Mouse (Mus musculus) urinary bladder, postnatal 36 days (tissue): Measurements from ENCODE around the gene Usp46.

Experiments used
- DNase-seq, 2 experiments: peaks; one replicate each; pipeline ENCODE4 v3.0.0; 2022; ENCODE audit warnings: low spot score in 2 of 2, mixed read lengths in 1 of 2

Gene Usp46

DNA sequence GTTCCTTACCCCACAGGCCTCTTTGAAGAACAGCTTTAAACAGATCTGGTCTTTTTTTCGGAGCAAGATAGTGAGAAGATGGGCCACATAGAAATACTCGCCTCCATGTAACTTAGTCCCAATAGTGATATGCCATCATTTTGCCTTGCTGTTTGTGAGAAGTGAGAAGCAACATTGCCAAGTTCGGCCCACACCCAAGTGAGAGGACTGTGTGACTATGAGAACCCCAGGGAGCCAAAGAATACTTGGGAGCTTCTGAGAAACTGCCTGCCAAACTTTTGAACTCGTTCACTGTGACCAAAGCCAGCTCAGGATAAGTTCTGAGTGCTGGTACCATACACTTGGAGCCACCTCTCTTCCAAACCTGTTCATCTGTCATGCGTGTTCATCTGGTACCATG is 110.1 kb downstream of the Usp46 start:
- DNase-seq = no peak

DNA sequence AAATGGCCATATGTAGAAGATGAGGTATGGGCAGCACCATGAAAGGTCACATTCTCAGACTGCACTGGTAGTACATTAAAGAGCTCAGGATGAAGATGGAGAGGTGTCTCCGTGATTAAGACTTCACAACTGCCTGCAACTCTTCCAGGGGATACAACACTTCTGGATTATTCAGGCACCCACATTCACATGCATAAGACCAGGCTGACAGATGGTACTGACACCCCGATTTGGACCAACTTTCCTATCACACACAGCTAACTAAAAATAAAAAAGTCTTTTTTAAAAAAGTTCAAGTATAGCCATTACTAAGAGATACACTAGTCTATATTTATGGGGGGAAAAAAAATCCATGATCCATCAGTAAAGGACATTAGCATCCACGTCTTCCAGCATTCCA is 112.5 kb downstream of the Usp46 start:
- no peak for DNase-seq

DNA sequence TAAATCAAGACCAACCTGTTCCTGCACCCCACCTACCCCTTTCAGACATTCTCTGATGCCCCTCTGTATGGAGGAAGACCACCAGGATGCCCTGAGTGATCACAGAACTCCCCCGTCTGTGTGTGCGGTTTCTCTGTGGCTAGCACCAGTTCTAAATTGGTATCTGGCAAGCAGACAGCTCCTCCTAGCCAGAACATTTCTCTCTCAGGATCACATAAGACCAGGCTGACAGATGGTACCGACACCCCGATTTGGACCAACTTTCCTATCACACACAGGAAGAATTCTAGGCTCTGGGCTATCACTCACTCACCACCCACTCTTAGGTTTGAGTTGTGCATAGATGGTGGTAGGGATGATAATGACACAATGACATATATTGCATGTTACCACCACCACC is 113.2 kb downstream of the Usp46 start:
- DNase-seq = no peak

DNA sequence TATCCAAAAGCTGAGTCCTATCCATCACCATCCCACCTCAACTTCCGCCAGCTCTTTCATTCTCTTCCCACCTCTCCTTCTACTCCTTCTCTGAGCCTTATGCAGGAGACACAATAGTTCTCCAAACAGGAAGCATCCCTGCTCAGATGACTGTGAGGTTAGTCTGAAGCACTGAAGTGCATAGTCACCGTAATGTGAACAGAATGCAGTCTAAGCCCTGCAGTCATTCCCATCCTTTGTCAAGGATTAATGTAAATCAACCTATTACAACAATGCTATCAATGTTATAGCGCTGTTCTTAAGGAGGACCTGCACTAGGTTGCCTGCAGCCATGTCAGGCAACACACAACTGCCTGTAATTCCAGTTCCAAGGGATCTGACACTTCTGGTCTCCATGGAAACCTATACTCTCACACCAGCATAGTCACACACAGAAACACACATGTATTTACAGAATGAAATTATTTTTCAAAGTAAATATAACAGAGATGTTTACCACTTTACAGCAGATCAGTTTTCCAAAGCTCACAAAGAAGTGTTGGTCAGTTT is 115.1 kb downstream of the Usp46 start:
- DNase-seq = no peak

DNA sequence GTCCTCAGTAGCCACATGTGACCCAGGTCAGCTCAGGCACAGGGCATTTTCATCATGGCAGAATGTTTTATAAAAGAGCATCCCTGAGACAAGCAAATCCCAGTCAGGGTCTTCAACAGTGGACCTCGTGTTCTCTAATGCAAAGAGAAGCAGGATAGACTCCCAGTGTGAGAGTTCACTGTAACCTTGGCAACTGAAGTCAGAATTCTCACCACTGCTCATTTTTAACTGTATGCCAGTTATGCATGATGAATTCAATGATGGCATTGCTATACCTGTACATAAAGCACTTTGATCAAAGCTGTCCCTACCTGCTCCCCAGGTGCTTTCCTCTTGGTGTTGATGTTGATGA is 116.6 kb downstream of the Usp46 start:
- no peak for DNase-seq

DNA sequence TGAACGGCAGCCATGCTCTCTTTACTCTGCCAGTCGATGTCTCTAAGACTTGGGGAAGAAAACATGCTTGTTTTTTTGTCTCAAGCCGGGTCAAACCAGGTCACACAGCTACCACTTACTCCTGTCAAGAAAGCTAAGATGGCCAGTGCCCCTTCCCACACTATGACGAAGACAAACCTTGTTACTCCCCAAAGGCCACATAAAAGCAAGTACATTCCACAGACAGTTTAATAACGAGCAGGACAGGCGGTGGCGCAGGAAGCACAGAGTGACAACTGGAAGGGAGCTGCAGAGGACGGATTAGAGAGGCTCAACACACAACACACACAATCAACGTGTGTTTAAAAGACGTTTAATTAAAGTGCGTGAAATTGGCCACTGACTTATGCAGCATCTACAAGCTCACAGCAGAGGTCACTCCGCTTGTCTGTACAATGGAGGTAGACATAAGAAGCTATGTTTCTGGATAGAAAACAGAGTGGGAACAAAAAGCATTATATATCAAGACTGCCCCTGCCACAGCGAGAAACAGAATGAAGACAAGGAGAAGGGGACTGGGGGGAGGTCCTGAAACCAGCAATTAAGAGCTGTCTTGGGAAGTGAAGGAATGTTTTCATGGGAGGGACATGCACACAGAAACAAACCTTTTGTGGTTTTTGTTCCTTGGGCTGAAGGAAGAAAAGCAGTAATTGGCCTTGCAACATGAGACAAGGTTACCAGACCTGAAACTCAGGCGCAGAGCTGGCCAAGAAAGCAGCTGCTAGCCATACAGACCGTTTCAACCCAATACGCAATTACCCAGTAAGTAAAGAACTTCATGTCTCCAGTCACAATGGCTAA is 117.2 kb downstream of the Usp46 start:
- DNase-seq = no peak
